Mouse (Mus musculus): ENCODE measurements around the gene Lin28a. TPM values are rescaled to one million over a fixed set of nuclear protein-coding genes. Genes with fewer than 3 reads are reported as not detected.
A peak's percentile ranks its signal among the peaks of the same experiment; 100 is the strongest.

The Lin28a gene
- total RNA-seq, 2 experiments from 2014 or later = 0.23 TPM; not detected in 1

- ATAC-seq (replicated peaks; ENCODE audit: low FRiP score, low TSS enrichment, poor library complexity, severe bottlenecking) = 0 out of 2 replicates have a peak, but pooled peaks have one; percentile 12
Observed at GRCm38 (mm10) chr4:134019641-134020351, 1.2 kb upstream of the Lin28a start.

DNA sequence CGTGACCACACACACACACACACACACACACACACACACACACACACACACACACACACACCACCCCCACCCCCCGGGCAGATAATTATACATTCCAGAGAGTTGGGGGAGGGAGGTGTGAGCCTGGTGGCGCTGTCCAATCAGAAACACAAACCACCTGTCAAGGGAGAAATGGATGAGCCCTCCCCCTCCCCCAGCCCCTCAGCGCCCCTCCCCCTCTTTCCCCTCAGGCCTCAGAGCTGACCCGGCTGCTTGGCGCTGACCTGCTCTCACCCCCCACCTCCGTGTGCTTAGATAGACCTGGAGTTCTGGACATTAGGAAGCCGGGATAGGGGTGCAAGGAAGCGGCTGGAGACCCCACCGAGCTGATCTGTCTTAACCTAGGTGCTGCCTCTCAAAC is 569 bp upstream of the Lin28a start:
- no peak for ATAC-seq (replicated peaks; ENCODE audit: low FRiP score, low TSS enrichment, poor library complexity, severe bottlenecking)

DNA sequence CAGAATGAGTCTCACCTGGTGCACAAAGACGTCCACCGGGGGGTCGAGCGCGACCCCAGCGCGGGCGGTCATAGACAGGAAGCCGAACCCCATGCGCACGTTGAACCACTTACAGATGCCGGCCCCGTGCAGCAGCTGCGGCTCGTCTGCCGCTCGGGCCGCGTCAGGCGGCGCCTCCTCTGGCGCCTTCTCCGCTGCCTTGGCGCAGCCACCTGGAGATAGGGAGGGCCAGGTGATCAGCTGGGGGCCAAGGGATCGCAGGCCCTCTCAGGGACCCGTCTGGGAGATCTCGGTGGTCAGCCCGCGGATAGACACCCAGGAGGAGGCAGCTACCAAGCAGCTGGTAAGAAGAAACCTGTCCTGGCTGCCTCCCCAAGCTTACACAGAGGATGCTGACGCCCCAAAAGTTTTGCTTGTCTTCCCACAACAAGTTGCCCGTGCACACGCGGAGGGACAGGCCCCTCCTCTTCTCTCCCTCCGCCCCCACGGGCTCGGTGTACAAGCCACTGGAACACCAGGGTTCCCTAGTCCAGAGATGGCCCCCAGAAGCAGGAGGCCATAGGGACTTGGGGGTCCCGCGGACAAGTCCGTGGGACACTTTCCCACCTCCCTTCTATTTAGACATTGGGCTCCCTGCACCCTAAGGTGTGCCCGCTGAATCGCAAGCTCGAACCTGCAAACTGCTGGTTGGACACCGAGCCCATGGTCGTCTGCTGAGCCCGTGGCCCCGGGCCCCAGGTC is 433 bp downstream of the Lin28a start:
- ATAC-seq (replicated peaks; ENCODE audit: low FRiP score, low TSS enrichment, poor library complexity, severe bottlenecking) = no peak

- no peak for ATAC-seq (replicated peaks; ENCODE audit: low FRiP score, low TSS enrichment, poor library complexity, severe bottlenecking)
Observed at GRCm38 (mm10) chr4:134017201-134017865, 1.3 kb downstream of the Lin28a start.

GRCm38 (mm10) chr4:134016767-134017166 is 1.9 kb downstream of the Lin28a start:
- ATAC-seq (replicated peaks; ENCODE audit: low FRiP score, low TSS enrichment, poor library complexity, severe bottlenecking) = no peak

DNA sequence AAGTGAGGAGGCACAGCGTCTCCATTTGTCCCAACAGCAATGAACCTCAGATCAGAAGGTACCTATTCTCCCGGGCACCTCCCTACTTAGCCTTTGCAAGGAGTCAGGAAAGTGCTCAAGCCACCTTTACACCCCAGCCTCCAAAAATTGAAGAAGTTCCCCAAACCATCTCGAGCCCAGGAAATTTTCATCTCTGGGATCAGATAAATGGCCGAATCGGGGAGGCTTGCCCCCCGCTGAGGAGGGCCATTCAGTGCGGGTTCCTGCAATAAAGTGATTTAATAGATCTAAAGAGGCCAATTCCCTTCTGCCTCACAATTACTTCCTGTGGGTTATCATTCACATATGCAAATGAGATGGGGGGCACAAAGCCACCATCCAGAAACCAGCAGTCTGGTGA is 2.4 kb downstream of the Lin28a start:
- ATAC-seq (replicated peaks; ENCODE audit: low FRiP score, low TSS enrichment, poor library complexity, severe bottlenecking) = no peak

DNA sequence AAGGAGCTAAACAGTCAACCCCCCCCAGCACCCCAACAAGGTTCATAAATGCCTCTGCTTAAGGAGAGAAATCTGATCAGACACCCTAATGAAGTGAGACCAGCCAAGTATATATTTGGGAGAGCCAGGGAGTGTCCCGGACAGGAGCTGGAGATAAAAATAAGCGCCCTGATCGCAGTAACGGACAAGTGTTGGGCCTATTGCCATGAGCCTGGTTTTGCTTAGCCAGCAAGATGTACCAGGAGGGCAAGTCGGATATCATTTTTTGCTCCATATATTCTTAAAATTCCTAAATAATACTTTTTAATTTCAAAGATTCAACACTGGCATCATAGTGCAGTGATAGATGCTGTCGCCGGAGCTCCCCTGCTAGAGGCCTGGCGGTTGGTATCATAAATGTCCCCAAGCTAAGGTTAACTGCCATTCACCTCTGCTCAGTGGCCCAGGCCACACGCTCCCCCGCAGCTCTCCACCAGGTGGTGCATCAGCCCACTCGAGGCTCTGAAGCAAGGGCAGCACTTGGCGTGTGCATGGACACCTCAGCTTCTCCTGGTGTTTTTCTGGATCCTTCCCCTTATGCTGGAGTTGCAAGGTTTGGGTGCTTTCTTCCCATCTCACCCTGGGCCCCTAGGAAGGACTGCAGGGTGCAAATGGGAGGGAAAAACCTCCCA is 5.6 kb downstream of the Lin28a start:
- peak; percentile 62; the same call in 1 of the 2 replicates for ATAC-seq (replicated peaks; ENCODE audit: low FRiP score, low TSS enrichment, poor library complexity, severe bottlenecking)

- no peak for ATAC-seq (replicated peaks; ENCODE audit: low FRiP score, low TSS enrichment, poor library complexity, severe bottlenecking)
Observed at GRCm38 (mm10) chr4:134011450-134012414, 6.9 kb downstream of the Lin28a start.

DNA sequence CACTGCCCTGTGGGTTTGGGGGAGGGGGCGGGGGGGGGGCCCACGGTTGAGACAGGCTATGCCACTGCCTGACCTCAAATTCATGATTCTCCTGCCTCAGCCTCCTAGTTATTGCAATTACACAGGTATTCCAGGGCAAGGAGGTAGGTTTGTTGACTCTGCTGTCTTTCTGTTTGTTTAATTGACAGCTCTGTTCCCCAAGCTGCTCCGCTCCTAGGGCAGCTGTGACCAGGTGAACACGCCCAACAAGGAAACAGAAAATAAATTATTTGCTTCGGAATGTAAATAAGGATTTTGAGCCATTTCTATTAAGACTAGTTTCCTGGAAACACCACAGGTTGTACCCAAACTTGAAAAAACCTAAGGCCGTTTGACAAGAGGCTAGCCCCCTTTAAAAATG is 8.9 kb downstream of the Lin28a start:
- no peak for ATAC-seq (replicated peaks; ENCODE audit: low FRiP score, low TSS enrichment, poor library complexity, severe bottlenecking)

DNA sequence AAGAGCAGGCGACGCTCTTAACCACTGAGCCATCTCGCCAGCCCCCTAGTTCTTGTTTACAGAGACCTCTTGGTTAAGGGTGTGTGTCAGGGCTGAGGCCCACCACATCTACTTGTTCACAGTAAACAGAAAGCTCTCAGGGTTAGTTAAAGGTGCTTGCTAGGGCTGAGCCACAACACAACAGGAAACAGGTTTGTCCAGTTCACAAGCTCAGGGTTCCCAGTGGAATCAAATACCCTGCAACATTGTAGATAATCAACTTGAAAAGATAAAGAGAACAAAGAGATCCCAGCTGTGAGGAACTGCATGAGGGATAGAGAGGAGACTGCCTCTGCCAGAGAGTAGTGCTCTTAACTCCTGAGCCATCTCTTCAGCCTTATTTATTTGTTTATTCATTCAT is 11.8 kb downstream of the Lin28a start:
- no peak for ATAC-seq (replicated peaks; ENCODE audit: low FRiP score, low TSS enrichment, poor library complexity, severe bottlenecking)

DNA sequence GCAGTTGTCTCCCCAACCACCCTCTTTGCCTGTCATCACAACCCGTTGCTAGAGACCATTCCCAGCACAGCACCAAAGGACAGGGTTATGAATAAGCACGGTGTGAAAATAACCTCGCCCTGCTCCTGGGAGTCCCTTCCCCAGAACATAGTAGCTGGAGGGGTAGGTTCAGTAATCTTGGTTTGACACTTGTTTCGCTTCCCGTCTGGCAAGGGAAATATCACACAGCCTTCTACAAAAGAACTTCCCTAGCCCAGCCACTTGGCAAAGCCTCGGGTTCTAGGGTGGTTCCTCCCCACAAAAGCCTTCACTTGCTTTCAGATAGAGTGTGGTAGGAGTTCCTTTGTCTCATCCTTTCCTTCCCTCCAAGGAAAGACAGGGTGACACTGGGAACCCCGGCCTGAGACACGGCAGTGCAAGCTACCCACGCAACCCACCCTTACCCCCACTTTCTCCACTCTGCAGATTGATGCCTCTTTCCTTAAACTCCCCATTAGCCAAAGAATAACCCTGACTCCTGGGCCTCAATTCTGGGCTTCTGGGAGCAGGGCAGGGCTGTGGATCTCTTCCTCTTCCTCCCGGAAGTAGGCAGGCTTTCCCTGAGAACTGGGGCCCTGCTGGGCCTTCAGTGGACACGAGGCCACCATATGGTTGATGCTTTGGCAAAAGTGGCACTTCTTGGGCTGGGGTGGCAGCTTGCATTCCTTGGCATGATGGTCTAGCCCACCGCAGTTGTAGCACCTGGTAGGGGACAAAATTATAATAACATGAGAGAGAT is 12.9 kb downstream of the Lin28a start:
- ATAC-seq (replicated peaks; ENCODE audit: low FRiP score, low TSS enrichment, poor library complexity, severe bottlenecking) = no peak

GRCm38 (mm10) chr4:134002903-134003302 is 15.7 kb downstream of the Lin28a start:
- ATAC-seq (replicated peaks; ENCODE audit: low FRiP score, low TSS enrichment, poor library complexity, severe bottlenecking) = no peak

GRCm38 (mm10) chr4:134002246-134002645 is 16.4 kb downstream of the Lin28a start:
- no peak for ATAC-seq (replicated peaks; ENCODE audit: low FRiP score, low TSS enrichment, poor library complexity, severe bottlenecking)

DNA sequence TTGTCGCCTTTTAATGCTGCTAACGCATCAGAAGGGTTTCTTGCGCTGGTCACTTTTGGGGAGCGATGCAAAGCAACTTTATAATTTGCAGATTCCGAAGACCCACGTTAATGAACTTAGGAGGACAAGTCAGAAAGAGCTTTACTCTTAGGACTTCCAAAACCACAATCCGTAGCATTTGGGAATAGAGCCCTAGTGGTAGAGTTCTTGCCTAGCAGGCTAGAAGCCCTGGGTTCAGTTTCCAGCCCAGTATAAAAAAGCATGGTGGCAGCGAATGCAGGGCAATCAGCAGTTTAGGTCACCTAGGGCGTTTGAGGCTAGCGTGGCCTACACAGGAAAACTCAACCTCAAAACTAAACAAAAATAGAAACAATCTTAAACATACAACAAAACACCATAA is 16.9 kb downstream of the Lin28a start:
- no peak for ATAC-seq (replicated peaks; ENCODE audit: low FRiP score, low TSS enrichment, poor library complexity, severe bottlenecking)

DNA sequence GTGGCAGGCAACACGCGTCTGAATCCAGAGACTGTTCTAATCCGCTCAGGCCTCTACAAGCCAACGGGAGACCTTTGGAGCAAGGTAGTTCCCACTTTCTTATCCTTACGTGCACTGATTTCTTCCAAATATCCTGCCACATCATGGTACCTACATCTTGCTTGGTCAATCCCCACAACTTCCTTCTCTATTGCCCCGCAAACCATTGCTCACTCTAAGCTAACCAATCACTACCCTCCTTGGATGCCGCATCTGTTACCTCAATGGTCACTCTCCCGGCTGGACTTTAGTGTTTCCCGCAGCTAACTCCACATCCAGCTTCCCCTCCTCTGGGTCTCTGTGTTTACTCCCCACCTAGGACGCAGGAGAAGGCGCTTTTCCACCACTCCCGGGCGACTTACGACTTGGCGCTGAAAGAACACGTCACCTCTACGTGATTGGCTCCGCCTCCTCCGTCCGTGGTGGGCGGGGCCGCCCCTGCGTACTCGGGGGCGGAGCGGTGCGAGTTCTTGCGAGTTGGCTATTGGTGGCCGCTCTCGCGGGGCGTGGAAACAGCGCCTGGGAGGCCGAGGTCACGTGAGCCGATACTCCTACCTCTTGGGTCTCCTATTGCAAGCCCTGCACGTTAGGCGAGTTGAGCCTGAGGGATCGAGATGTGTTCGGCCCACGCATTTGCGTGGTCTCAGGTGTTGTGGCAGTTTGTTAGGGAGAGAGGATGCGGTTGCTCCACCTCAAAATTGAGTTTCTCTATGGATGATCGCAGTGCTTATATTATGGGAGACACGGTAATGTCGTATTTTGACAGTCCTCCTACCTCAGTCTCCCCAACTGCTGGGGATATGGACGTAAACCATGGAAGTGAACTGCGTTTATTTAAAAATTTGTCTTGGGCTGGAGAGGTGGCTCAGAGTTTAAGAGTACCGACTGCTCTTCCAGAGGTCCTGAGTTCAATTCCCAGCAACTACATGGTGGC is 17.9 kb downstream of the Lin28a start, which contains the start of gene Dhdds:
Gene Dhdds, minus strand, starts transcription at position 453 of the 973 bp plus-strand sequence.
- ATAC-seq (replicated peaks; ENCODE audit: low FRiP score, low TSS enrichment, poor library complexity, severe bottlenecking) = peak; percentile 99

DNA sequence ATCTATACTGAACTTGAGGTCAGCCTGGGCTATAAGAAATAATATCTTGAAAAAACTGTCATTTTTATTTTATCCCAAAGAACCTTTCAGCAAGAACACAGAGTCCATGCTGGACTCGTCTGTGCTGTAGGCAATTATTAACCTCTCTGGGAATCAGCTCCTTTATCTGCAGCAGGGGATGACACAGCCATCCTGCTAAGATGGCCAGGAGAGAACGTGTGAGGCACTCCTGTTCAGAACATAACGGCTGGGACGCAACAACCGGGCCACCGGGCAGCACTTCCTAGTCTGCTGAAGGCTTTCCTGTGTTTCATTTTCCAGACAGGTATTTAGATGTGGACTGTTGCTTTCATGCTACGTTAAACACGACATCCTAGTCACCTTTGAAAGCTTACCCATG is 23.9 kb downstream of the Lin28a start:
- no peak for ATAC-seq (replicated peaks; ENCODE audit: low FRiP score, low TSS enrichment, poor library complexity, severe bottlenecking)

DNA sequence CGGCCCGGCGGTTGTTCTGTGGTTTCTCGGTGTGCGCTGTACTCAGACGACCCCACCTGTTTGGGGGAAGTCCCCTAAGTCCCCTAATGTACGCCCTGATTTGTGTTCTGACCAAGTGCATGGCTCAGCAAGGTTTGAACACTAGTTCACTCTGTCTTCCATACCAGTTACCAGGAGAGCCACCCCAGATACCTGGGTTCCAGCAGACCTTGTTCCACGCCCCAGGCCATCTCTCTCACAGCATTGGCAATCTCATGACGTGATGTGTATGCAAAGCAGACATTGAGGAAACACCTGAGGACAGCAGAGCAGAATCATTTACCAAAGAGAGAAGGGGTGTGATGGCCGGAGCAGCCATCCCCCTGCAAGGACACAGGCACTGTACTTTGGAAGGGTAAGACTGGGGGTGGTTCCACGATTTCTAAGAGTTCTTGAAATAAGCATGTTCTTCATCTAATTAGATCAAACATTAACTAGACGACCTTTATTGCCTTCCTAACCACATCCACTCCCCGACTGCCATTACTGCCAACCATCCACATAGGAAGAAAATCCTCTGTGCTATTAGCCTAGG is 27.5 kb downstream of the Lin28a start:
- ATAC-seq (replicated peaks; ENCODE audit: low FRiP score, low TSS enrichment, poor library complexity, severe bottlenecking) = no peak
